Mouse (Mus musculus): ENCODE data around the gene Nav1. TPM values are rescaled to one million over a fixed set of nuclear protein-coding genes. Genes with fewer than 3 reads are reported as not detected.

Nav1 gene
- total and polyA plus RNA-seq, 2 experiments from 2014 or later, result 35.5 to 85.8 TPM

- Histone ChIP-seq H3K27me3 (ENCODE audit: insufficient read depth, low read length) (no peaks in the 10 kb centered on the region), H3K4me2 (ENCODE audit: low read depth) (no peak overlapping the region), H3K9ac (no peak overlapping the region), H3K36me3 (ENCODE audit: insufficient read depth) (no peaks in the 10 kb centered on the region), H3K9me3 (ENCODE audit: low read length) (no peaks in the 10 kb centered on the region), H3K4me1 (ENCODE audit: insufficient read depth) (peaks cover 19% of the 10 kb centered on the region), H3K27ac (ENCODE audit: low read depth, low read length) (no peak overlapping the region), H3K4me3 (ENCODE audit: low read depth, low read length) (no peak overlapping the region)
- no peak for TF ChIP-seq CTCF (IDR thresholded peaks at IDR 0.05; ENCODE audit: low read depth)
- WGBS, result 80% methylated on average over 13 of the region's 13 CpGs
- DNase-seq (no peak), ATAC-seq (no peak)
These were observed 86.4 kb downstream of the Nav1 start for GRCm38 (mm10) chr1:135520550-135521168.

- Histone ChIP-seq H3K4me1 (ENCODE audit: insufficient read depth) (peaks cover 18% of the 10 kb centered on the region; the same call in 1 of the 2 replicates), H3K9me3 (ENCODE audit: low read length) (no peaks in the 10 kb centered on the region), H3K4me3 (ENCODE audit: low read depth, low read length) (no peak overlapping the region), H3K4me2 (ENCODE audit: low read depth) (0 out of 2 replicates have a peak overlapping the region, but pooled peaks have one; percentile 3), H3K27ac (ENCODE audit: low read depth, low read length) (no peak overlapping the region; the same call in 1 of the 2 replicates), H3K36me3 (ENCODE audit: insufficient read depth) (no peaks in the 10 kb centered on the region), H3K9ac (no peak overlapping the region), H3K27me3 (ENCODE audit: insufficient read depth, low read length) (no peaks in the 10 kb centered on the region)
- 11% methylated on average over 5 of the region's 5 CpGs for WGBS
- TF ChIP-seq CTCF (IDR thresholded peaks at IDR 0.05; ENCODE audit: low read depth), result no peak
- peak; percentile 81 for DNase-seq
- peak; percentile 92 for ATAC-seq
These were observed 88.4 kb downstream of the Nav1 start for GRCm38 (mm10) chr1:135518661-135519060.

DNA sequence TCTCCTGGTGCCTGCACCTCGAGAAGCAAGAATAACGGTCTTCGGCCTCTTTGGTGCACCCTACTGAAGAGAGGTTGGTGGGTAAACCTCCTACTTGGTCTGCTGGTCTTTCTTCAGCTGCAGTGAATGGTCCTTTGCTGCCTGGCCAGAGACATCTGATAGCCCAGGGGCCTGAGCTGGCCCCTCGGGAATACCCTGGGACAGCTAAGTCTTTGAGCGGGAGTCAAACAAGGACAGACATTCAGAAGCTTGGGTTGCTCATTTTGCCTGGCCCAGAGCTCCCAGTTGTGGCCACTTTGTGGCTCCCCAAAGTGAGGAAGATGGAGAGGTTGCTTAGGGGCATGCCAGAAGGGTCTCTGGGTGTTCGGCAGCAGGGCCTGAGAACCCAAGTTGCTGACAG lies 89.6 kb downstream of the Nav1 start:
- H3K27ac ChIP-seq (ENCODE audit: low read depth, low read length), result no peak overlapping the region
- 88% methylated on average over 6 of the region's 6 CpGs for WGBS
- H3K4me2 ChIP-seq (ENCODE audit: low read depth), result no peak overlapping the region
- no peak overlapping the region for H3K9ac ChIP-seq
- H3K4me1 ChIP-seq (ENCODE audit: insufficient read depth), result peaks cover 23% of the 10 kb centered on the region; the same call in 1 of the 2 replicates
- no peaks in the 10 kb centered on the region for H3K36me3 ChIP-seq (ENCODE audit: insufficient read depth)
- H3K9me3 ChIP-seq (ENCODE audit: low read length), result no peaks in the 10 kb centered on the region
- no peak overlapping the region for H3K4me3 ChIP-seq (ENCODE audit: low read depth, low read length)
- DNase-seq (no peak), ATAC-seq (no peak)
- no peaks in the 10 kb centered on the region for H3K27me3 ChIP-seq (ENCODE audit: insufficient read depth, low read length)
- TF ChIP-seq CTCF (IDR thresholded peaks at IDR 0.05; ENCODE audit: low read depth), result no peak

- no peak for TF ChIP-seq CTCF (IDR thresholded peaks at IDR 0.05; ENCODE audit: low read depth)
- Histone ChIP-seq H3K27ac (ENCODE audit: low read depth, low read length) (no peak overlapping the region), H3K4me2 (ENCODE audit: low read depth) (no peak overlapping the region), H3K9me3 (ENCODE audit: low read length) (no peaks in the 10 kb centered on the region), H3K4me1 (ENCODE audit: insufficient read depth) (peaks cover 26% of the 10 kb centered on the region; the same call in 1 of the 2 replicates), H3K9ac (no peak overlapping the region), H3K27me3 (ENCODE audit: insufficient read depth, low read length) (no peaks in the 10 kb centered on the region), H3K4me3 (ENCODE audit: low read depth, low read length) (no peak overlapping the region), H3K36me3 (ENCODE audit: insufficient read depth) (no peaks in the 10 kb centered on the region)
- 74% methylated on average over 10 of the region's 10 CpGs for WGBS
- ATAC-seq, result no peak
- DNase-seq, result no peak
These were observed 90.4 kb downstream of the Nav1 start for GRCm38 (mm10) chr1:135516511-135517305.

- peaks cover 28% of the 10 kb centered on the region; the same call in 1 of the 2 replicates for H3K4me1 ChIP-seq (ENCODE audit: insufficient read depth)
- H3K27ac ChIP-seq (ENCODE audit: low read depth, low read length), result no peak overlapping the region
- no peaks in the 10 kb centered on the region for H3K27me3 ChIP-seq (ENCODE audit: insufficient read depth, low read length)
- no peak overlapping the region for H3K4me2 ChIP-seq (ENCODE audit: low read depth)
- no peak overlapping the region for H3K9ac ChIP-seq
- no peak overlapping the region for H3K4me3 ChIP-seq (ENCODE audit: low read depth, low read length)
- WGBS, result 85% methylated on average over 12 of the region's 12 CpGs
- H3K36me3 ChIP-seq (ENCODE audit: insufficient read depth), result no peaks in the 10 kb centered on the region
- TF ChIP-seq CTCF (IDR thresholded peaks at IDR 0.05; ENCODE audit: low read depth), result no peak
- ATAC-seq (no peak), DNase-seq (no peak)
- no peaks in the 10 kb centered on the region for H3K9me3 ChIP-seq (ENCODE audit: low read length)
These were observed 91.4 kb downstream of the Nav1 start for GRCm38 (mm10) chr1:135515633-135516238.

DNA sequence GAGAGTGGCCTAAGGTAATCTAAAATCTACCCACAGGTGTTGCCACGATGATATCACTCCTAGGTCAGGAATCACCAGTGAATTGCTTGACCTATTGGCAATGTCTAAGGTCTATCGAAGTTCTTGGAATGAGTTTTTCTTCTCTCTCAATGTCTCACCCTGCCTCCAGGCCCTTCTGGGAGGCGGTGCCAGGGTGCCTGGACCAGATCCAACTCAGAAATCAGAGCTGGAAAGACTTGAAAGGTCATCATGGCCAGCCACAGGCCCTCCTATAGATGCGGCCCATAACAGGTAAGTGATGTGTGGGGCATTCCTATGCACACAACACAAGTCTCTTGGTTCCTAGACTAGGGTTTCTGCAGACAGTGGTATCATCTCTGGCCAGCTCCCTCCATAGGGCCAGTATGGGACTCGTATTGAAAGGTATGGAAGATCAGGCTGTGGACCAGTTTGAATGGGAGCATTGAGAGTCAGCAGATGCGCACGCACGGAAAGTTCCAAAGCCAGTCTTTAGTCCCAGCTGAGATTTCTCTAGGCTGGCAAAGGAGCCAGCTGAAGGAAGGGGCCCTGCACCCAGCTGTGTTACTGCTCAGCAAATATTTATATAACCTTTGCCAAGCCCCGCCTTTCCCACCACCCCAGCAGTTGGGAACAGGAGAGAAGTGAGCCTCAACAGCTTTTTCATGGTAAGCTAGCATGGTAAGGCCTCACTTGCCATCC lies 92.0 kb downstream of the Nav1 start:
- Histone ChIP-seq H3K9ac (no peak overlapping the region), H3K4me3 (ENCODE audit: low read depth, low read length) (no peak overlapping the region), H3K4me2 (ENCODE audit: low read depth) (no peak overlapping the region), H3K4me1 (ENCODE audit: insufficient read depth) (peaks cover 28% of the 10 kb centered on the region; the same call in 1 of the 2 replicates), H3K27ac (ENCODE audit: low read depth, low read length) (no peak overlapping the region), H3K27me3 (ENCODE audit: insufficient read depth, low read length) (no peaks in the 10 kb centered on the region), H3K9me3 (ENCODE audit: low read length) (no peaks in the 10 kb centered on the region), H3K36me3 (ENCODE audit: insufficient read depth) (no peaks in the 10 kb centered on the region)
- no peak for TF ChIP-seq CTCF (IDR thresholded peaks at IDR 0.05; ENCODE audit: low read depth)
- ATAC-seq (no peak), DNase-seq (no peak)
- WGBS, result 70% methylated on average over 9 of the region's 9 CpGs

All from forebrain, postnatal 0 days (tissue).